Mouse (Mus musculus) G1E (cell line): ENCODE measurements around the gene Thsd7a.

ENCODE experiments used
- CTCF ChIP-seq: IDR thresholded peaks from 2 replicates; pipeline ENCODE4 v1.5.1; 2012; ENCODE audit warnings: low read depth, low read length, inconsistent platforms, mixed read lengths
- GATA2 ChIP-seq: IDR thresholded peaks from 2 replicates; pipeline ENCODE4 v1.6.1; 2012; ENCODE audit warnings: low read depth, low read length, inconsistent platforms, borderline replicate concordance
- POLR2AphosphoS5 ChIP-seq: IDR thresholded peaks from 2 replicates; pipeline ENCODE4 v1.6.1; 2012; ENCODE audit warnings: low read depth, low read length, inconsistent platforms; ENCODE audit not compliant: insufficient replicate concordance
- TAL1 ChIP-seq: conservative IDR thresholded peaks from 2 replicates; pipeline ENCODE4 v1.6.1; 2012; ENCODE audit warnings: low read depth, low read length, inconsistent platforms, mixed read lengths

GRCm38 (mm10) chr6:12699089-12699488, 50.1 kb downstream of the Thsd7a start:
- no peak for TF ChIP-seq CTCF
- TF ChIP-seq GATA2, result no peak
- no peak for TF ChIP-seq TAL1
- no peak for TF ChIP-seq POLR2AphosphoS5
